Mouse (Mus musculus) midbrain, embryonic 12.5 days (tissue): ENCODE measurements at regions not wholly inside any gene's neighbourhood (a gene's known extent, or its start where the extent isn't known, plus 50 kb on each side); places are given as distances from the start of the nearest gene placed in this dataset.

ENCODE experiments used
- ATAC-seq: fragments of 200-750 bp; cut with Nextera tagmentation; 2 replicates; pipeline ENCODE4 v1.8.0; 2017; ENCODE audit warnings: low read depth, moderate TSS enrichment, moderate library complexity; ENCODE audit not compliant: low FRiP score
- H3K27ac ChIP-seq: fragments of 300-500 bp; sonication (generic); replicated peaks from 2 replicates; pipeline ENCODE4 v1.5.1; 2016; ENCODE audit warnings: mild to moderate bottlenecking
- H3K27me3 ChIP-seq: fragments of 300-500 bp; sonication (generic); 2 replicates; pipeline ENCODE4 v1.6.1; 2016; ENCODE audit warnings: mild to moderate bottlenecking
- H3K36me3 ChIP-seq: fragments of 300-500 bp; sonication (generic); 2 replicates; pipeline ENCODE4 v1.6.1; 2016
- H3K4me1 ChIP-seq: fragments of 300-500 bp; sonication (generic); 2 replicates; pipeline ENCODE4 v1.6.1; 2016
- H3K4me2 ChIP-seq: fragments of 300-500 bp; sonication (generic); replicated peaks from 2 replicates; pipeline ENCODE4 v1.6.1; 2016; ENCODE audit warnings: mild to moderate bottlenecking, moderate library complexity
- H3K4me3 ChIP-seq: fragments of 300-500 bp; sonication (generic); 2 replicates; pipeline ENCODE4 v1.5.1; 2016; ENCODE audit warnings: mild to moderate bottlenecking
- H3K9ac ChIP-seq: fragments of 300-500 bp; sonication (generic); replicated peaks from 2 replicates; pipeline ENCODE4 v1.6.1; 2016; ENCODE audit warnings: mild to moderate bottlenecking, moderate library complexity
- H3K9me3 ChIP-seq: fragments of 300-500 bp; sonication (generic); 2 replicates; pipeline ENCODE4 v1.6.1; 2016; ENCODE audit warnings: mild to moderate bottlenecking
- WGBS: fragments of 180-500 bp; shearing (Covaris S2); methylation state at CpG from one replicate; pipeline ENCODE4 v1.1.7; 2016; 5-methylcytosine and 5-hydroxymethylcytosine counted together

- Histone ChIP-seq H3K4me1 (0 out of 2 replicates have a peak, but pooled peaks cover 3% of the 10 kb centered on the region), H3K9me3 (no peaks in the 10 kb centered on the region), H3K27me3 (no peaks in the 10 kb centered on the region; the same call in 1 of the 2 replicates), H3K9ac (no peak overlapping the region), H3K4me3 (no peak overlapping the region), H3K4me2 (no peak overlapping the region), H3K36me3 (no peaks in the 10 kb centered on the region), H3K27ac (no peak overlapping the region)
- ATAC-seq, result no peak
- 57% methylated on average over 3 of the region's 3 CpGs for WGBS
These were observed 307.4 kb upstream of the Dio3 start for GRCm38 (mm10) chr12:109971508-109971907.

GRCm38 (mm10) chr12:109972366-109973015 is 306.4 kb upstream of the Dio3 start:
- Histone ChIP-seq H3K9ac (no peak overlapping the region), H3K9me3 (no peaks in the 10 kb centered on the region), H3K4me1 (0 out of 2 replicates have a peak, but pooled peaks cover 3% of the 10 kb centered on the region), H3K4me3 (no peak overlapping the region), H3K4me2 (no peak overlapping the region), H3K27ac (no peak overlapping the region), H3K27me3 (no peaks in the 10 kb centered on the region), H3K36me3 (no peaks in the 10 kb centered on the region)
- WGBS, result 82% methylated on average over 5 of the region's 5 CpGs
- ATAC-seq, result no peak

- no peak overlapping the region for H3K27ac ChIP-seq
These were observed 305.3 kb upstream of the Dio3 start for GRCm38 (mm10) chr12:109973598-109973997.

GRCm38 (mm10) chr12:109975176-109975972 is 303.5 kb upstream of the Dio3 start:
- 85% methylated on average over 17 of the region's 17 CpGs for WGBS
- Histone ChIP-seq H3K4me3 (no peak overlapping the region), H3K36me3 (no peaks in the 10 kb centered on the region), H3K9ac (no peak overlapping the region), H3K27ac (no peak overlapping the region), H3K9me3 (no peaks in the 10 kb centered on the region), H3K27me3 (no peaks in the 10 kb centered on the region), H3K4me1 (0 out of 2 replicates have a peak, but pooled peaks cover 3% of the 10 kb centered on the region), H3K4me2 (no peak overlapping the region)
- no peak for ATAC-seq

More at GRCm38 (mm10) chr12:109973598-109973997, 305.3 kb upstream of the Dio3 start:
- H3K4me2 ChIP-seq, result no peak overlapping the region
- no peak overlapping the region for H3K9ac ChIP-seq
- 0 out of 2 replicates have a peak, but pooled peaks cover 3% of the 10 kb centered on the region for H3K4me1 ChIP-seq
- WGBS, result 84% methylated on average over 4 of the region's 4 CpGs
- no peaks in the 10 kb centered on the region for H3K9me3 ChIP-seq
- no peaks in the 10 kb centered on the region for H3K36me3 ChIP-seq
- no peaks in the 10 kb centered on the region for H3K27me3 ChIP-seq
- no peak overlapping the region for H3K4me3 ChIP-seq
- no peak for ATAC-seq

GRCm38 (mm10) chr12:109984651-109985050 is 294.2 kb upstream of the Dio3 start:
- Histone ChIP-seq H3K9me3 (no peaks in the 10 kb centered on the region), H3K27ac (no peak overlapping the region), H3K4me3 (no peak overlapping the region), H3K4me1 (no peaks in the 10 kb centered on the region), H3K9ac (no peak overlapping the region), H3K4me2 (no peak overlapping the region), H3K36me3 (no peaks in the 10 kb centered on the region), H3K27me3 (no peaks in the 10 kb centered on the region)
- 86% methylated on average over 11 of the region's 11 CpGs for WGBS
- ATAC-seq, result no peak

- 91% methylated on average over 7 of the region's 7 CpGs for WGBS
These were observed 285.5 kb upstream of the Dio3 start for GRCm38 (mm10) chr12:109993410-109993809.

GRCm38 (mm10) chr12:110002717-110003116 is 276.2 kb upstream of the Dio3 start:
- no peak overlapping the region for H3K4me2 ChIP-seq

More at GRCm38 (mm10) chr12:109993410-109993809, 285.5 kb upstream of the Dio3 start:
- Histone ChIP-seq H3K27me3 (no peaks in the 10 kb centered on the region), H3K4me3 (no peak overlapping the region), H3K9ac (no peak overlapping the region), H3K4me2 (no peak overlapping the region), H3K27ac (no peak overlapping the region), H3K9me3 (peaks cover 16% of the 10 kb centered on the region; the same call in 1 of the 2 replicates), H3K36me3 (no peaks in the 10 kb centered on the region), H3K4me1 (no peaks in the 10 kb centered on the region)
- ATAC-seq, result no peak

GRCm38 (mm10) chr12:110009136-110009535 is 269.7 kb upstream of the Dio3 start:
- Histone ChIP-seq H3K36me3 (no peaks in the 10 kb centered on the region), H3K4me2 (no peak overlapping the region), H3K27me3 (0 out of 2 replicates have a peak, but pooled peaks cover 5% of the 10 kb centered on the region), H3K4me1 (no peaks in the 10 kb centered on the region), H3K9ac (no peak overlapping the region), H3K27ac (no peak overlapping the region), H3K4me3 (no peak overlapping the region), H3K9me3 (no peaks in the 10 kb centered on the region)
- WGBS, result 49% methylated on average over 4 of the region's 4 CpGs
- no peak for ATAC-seq

More at GRCm38 (mm10) chr12:110002717-110003116, 276.2 kb upstream of the Dio3 start:
- ATAC-seq, result no peak
- Histone ChIP-seq H3K9me3 (no peaks in the 10 kb centered on the region), H3K27me3 (0 out of 2 replicates have a peak, but pooled peaks cover 5% of the 10 kb centered on the region), H3K4me1 (no peaks in the 10 kb centered on the region), H3K9ac (no peak overlapping the region), H3K4me3 (no peak overlapping the region), H3K36me3 (no peaks in the 10 kb centered on the region), H3K27ac (no peak overlapping the region)
- 98% methylated on average over 2 of the region's 2 CpGs for WGBS

GRCm38 (mm10) chr12:110020541-110021470 is 258.1 kb upstream of the Dio3 start:
- Histone ChIP-seq H3K4me3 (no peak overlapping the region), H3K27me3 (no peaks in the 10 kb centered on the region), H3K4me1 (peaks cover 5% of the 10 kb centered on the region), H3K9me3 (0 out of 2 replicates have a peak, but pooled peaks cover 3% of the 10 kb centered on the region), H3K36me3 (no peaks in the 10 kb centered on the region), H3K4me2 (no peak overlapping the region), H3K27ac (no peak overlapping the region), H3K9ac (no peak overlapping the region)
- WGBS, result 71% methylated on average over 19 of the region's 19 CpGs
- ATAC-seq, result no peak

- H3K4me3 ChIP-seq, result no peak overlapping the region
- H3K9me3 ChIP-seq, result 0 out of 2 replicates have a peak, but pooled peaks cover 3% of the 10 kb centered on the region
- WGBS, result 91% methylated on average over 12 of the region's 12 CpGs
- H3K27ac ChIP-seq, result no peak overlapping the region
- peaks cover 14% of the 10 kb centered on the region for H3K4me1 ChIP-seq
- no peaks in the 10 kb centered on the region for H3K27me3 ChIP-seq
- H3K36me3 ChIP-seq, result no peaks in the 10 kb centered on the region
- no peak overlapping the region for H3K4me2 ChIP-seq
- H3K9ac ChIP-seq, result no peak overlapping the region
- ATAC-seq, result no peak
These were observed 257.2 kb upstream of the Dio3 start for GRCm38 (mm10) chr12:110021690-110022089.

GRCm38 (mm10) chr12:110022631-110023030 is 256.2 kb upstream of the Dio3 start:
- no peak overlapping the region for H3K4me3 ChIP-seq
- H3K4me2 ChIP-seq, result no peak overlapping the region
- no peak overlapping the region for H3K9ac ChIP-seq
- H3K4me1 ChIP-seq, result peaks cover 23% of the 10 kb centered on the region
- 81% methylated on average over 6 of the region's 6 CpGs for WGBS
- H3K9me3 ChIP-seq, result 0 out of 2 replicates have a peak, but pooled peaks cover 3% of the 10 kb centered on the region
- no peak overlapping the region for H3K27ac ChIP-seq
- no peaks in the 10 kb centered on the region for H3K36me3 ChIP-seq
- ATAC-seq, result no peak
- H3K27me3 ChIP-seq, result no peaks in the 10 kb centered on the region
